Mouse (Mus musculus): ENCODE measurements around the gene Arl6.

The Arl6 gene

DNA sequence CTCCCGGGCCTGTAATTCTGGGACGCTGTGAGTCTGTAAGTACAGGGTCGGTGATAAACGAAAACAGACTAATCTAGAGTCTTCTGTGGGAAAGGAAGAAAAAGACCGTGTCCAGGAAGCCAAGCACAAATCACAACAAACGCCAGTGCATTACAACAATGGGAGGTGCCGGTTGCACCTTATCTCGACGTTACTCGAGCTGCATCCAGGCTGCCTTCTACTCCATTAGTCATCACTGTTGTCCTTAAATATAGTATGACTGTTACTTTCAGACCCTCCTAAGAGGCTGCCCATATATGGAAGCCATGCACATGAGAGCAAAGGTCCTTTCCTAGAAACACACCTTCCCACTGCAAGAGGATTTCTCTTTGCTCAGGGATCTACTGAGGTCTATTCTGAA, 51.4 kb downstream of the Arl6 start:
- DNase-seq (ENCODE audit: extremely low spot score): no peak

DNA sequence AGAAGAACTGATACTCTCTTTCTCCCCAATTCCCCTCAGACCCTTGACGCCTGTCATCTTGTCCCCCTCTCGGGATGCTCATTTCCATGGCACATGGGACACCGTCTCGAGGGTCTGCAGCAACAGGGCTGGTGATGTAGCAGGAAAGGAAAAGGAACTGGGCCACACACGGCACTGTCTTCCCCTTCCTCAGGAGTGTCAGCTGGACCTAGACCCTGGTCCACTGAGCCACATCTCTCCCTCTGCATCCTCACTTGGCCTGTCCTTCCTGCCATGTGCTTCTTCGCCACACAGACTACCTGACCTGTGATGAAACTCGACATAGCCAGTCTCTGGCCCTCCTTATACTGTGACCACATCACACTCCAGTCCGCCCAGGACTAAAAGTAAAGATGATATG, 52.3 kb downstream of the Arl6 start:
- no peak for DNase-seq (ENCODE audit: extremely low spot score)

DNA sequence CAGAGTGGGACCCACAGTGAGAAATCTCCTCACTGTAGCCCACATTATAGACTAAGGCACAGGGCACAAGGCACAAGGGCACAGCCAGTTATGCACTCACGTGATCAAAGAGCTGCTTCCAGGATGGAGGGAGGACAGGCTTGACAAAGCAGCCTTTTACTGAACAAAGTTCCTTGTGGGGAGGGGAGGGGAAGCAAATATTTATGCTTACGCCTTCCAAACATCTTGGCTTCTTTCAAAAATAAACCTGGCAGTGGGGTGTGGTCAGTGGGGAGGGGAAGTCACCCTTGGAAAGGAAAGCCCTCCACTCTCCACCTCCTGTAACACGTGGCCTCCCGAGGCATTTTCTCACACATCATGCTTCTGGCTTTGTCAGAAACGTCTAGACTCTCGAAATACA, 52.9 kb downstream of the Arl6 start:
- no peak for DNase-seq (ENCODE audit: extremely low spot score)

DNA sequence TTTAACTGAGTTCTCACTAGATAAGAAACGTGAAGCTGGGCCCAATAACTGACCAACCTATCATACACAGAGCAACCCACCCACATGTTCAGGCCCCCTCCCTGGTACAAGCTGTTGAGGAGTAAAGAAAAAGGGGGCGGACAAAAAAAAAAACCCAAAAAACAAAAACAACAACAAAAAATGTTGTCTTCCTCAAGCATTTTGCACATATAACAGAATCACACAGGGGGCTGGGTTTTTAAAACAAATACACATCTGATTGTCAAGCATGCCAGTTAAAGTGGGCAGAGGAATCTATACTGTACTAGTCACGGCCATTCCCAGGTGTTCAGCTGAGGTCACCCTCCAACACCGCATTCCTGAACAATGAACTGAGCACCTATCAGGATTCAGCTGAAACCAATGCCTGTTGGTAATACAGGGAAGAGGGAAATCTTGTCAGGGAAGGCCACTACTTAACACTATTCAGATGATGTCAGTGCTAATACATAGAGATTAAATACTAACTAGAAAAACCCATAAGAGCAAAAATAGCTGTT, 53.4 kb downstream of the Arl6 start:
- DNase-seq (ENCODE audit: extremely low spot score): no peak

DNA sequence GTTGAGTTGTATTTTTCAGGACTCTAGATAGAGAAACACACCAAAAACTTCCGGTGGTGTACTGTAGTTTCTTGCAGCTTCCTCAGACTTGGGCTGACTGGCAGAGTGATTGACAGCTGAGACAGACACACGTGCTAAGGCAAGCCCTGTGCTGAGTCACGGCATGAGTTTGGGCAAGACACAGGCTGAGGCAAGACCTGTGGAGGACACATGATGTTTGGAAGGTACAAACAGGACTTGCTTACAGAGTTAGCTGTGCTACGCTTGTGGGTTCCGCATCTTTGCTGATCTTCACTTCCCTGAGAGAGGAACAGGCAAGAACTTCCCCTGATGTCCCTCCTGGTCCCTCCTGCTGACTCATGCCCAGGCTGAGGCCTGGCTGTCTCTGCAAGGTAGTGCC, 55.7 kb downstream of the Arl6 start:
- DNase-seq (ENCODE audit: extremely low spot score): no peak

DNA sequence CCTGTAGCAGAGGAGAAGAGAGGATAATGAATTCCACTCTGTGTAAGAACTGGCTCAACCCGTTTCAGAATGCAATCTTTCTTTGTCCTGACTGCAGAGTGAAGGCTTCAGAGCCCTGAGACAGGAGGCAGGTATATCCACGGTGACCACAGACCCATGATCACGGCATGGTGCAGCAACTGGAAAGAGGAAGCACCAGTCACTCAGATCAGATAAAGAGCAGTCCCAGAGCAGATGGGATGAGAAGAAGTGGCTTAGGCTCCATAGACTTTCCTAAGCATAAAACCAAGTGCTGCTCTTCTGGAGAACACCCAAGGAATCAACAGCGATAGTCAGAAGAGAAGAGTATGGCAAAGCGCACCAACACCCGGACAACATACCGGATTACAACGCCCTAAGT, 60.0 kb downstream of the Arl6 start:
- DNase-seq (ENCODE audit: extremely low spot score): no peak

DNA sequence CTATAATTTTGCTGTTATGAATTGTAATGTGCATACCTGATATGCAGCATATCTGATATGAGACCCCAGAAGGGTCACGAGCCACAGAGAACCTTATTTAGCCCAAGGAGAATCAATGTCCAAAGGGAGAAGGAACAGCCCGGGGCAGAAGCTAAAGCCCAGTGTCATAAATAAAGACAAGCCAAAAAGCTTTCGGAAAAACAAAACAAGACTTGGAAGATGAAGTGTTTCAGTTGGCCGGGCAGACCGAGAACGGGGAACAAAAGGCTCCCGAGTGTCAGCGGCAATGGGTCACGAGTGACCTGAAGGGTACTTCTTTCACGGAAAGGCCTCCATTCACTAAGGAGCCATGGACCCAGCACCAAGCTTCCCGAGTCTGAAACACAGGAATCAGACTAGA, 65.2 kb downstream of the Arl6 start:
- DNase-seq (ENCODE audit: extremely low spot score): no peak

DNA sequence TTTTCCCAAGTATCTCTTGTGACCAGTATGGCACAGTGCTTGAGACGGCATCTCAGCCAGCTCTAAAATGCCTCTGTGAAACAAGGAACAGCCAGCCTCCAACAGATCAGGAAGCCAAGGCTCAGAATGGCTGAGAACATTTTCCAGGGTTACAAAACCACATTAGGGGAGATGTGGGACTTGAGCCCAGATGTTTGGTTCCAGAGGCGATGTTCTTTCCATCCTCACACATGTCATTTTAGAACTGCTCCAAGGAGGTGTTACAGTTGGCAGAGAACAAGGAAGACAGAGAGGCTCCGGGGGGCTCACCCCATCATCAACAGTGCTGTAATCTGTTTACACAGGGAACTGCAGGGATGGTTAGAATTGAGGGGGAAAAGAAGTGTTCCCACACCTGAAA, 66.5 kb downstream of the Arl6 start:
- DNase-seq (ENCODE audit: extremely low spot score): no peak

DNA sequence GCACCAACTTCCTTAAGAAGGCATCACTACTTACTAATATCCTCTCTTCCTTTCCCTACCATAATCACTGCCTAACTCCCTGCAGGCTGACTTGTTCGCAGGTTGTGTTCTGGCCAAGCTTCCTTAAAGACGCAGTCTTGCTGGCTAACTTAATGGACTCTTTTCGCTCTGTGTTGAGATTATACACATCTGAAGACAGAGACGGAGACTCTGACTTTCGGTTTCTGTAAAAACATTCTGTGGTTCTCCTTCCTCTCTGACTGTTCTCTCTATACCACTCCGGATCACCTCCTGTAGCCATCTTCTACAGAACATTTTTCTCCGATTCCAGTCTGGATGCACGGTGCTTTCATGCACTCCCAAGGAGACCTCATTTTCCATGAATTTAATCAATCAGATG, 68.4 kb downstream of the Arl6 start:
- DNase-seq (ENCODE audit: extremely low spot score): no peak

DNA sequence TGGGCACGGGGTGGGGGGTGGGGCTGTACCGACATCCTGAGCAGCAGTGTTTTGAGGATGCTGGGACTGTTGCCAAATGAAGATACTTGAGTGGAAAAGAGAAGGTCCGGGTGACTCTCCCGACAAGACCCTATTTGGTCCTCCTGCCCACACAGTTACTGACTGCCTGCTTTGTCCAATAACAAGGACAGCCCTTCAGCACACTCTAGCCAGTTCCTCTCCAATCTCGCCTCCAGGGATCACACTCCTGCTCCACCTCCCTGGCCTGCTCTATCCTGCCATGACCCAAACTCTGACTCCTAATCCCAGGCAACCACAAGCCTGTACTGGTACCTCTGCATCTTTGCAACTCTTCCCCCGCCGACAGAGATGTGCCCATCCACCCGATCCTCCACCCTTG, 69.4 kb downstream of the Arl6 start:
- no peak for DNase-seq (ENCODE audit: extremely low spot score)

DNA sequence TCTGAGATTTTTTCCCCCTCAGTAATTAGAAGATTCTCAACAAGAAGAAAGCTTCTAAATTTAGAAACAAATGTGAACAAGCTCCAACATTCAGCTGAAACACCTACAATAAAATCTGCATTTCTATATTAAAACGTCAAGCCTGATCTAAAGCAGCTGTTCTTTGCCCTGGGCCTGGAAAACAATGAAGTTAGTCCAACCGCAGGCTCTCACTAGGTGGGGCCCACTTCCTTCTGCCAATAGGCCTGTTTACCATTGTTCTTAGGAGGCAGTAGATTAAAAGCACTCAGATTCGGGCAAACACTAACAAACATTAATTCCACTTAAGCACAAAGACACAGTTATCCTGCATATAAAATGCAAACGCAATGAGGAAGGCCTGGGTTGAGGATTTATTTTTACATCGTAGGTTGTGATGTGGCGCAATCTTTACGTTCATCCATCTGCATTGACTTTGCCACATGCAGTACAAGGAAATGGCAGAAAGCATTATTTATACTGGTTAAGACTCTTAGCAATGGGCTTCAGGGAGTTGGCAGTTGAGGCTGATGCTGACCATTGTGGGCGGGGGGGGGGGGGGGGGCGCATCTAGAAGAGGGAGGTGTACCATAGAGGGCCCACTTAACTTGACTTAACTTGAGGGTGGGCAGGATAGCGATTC, 71.3 kb downstream of the Arl6 start:
- no peak for DNase-seq (ENCODE audit: extremely low spot score)

DNA sequence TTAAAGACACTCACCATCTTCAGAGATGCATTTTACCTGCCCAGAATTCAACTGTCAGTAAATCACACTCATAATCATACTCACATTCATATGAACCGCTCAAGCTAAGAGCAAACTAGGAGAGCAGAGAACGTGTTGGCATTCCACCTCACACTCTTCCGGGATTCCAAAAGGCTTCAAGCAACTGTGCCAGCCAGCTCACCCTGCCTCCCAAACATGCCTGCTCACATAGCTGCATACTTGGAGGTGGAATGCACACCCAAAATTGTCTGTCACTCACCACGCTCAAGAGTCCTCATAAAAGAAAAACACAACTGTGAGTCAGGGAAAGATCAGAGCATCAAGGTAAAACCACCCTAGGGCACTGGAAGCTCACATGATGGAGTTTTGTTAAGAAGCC, 72.8 kb downstream of the Arl6 start:
- no peak for DNase-seq (ENCODE audit: extremely low spot score)

DNA sequence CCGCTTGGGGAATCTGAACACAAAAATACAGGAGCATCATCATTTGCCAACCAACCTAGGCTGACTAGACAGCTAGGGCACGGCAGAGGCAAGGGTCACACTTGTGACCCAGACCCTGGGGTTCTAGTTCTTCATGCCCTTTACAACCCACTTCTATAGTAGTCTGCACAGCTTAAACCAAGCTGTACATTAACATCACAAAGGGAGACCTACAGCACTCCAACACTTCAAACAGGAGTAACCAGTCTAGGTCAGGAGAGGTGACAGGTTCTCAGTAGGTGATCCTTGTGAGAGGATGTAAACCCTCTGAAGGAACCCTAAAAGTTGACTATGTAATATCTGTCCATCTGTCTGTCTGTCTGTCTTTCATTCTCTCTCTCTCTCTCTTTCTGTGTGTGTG, 73.6 kb downstream of the Arl6 start:
- no peak for DNase-seq (ENCODE audit: extremely low spot score)

DNA sequence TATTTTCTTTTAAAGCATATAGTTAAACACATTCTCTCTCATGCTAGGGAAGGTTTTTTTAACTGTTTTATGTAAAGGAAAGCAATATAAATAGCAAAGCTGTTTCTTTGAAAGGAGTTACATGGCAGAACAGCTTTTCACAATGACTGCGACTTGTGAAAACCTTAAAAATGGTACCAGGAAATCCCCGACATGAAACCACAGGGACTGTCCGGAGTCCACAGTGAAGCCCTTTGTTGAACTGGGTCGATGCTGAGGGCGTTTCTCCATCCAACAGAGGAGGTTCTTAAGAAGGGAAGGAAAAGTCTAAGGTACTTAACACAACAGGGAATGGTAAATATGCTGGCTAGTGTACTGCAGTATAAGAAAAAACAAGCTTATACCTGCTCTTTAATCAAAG, 75.2 kb downstream of the Arl6 start:
- no peak for DNase-seq (ENCODE audit: extremely low spot score)
